Mouse (Mus musculus) megakaryocyte, embryonic 14.5 days (primary cell): ENCODE results near the gene Qprt.

Experiments
- FLI1 ChIP-seq: IDR thresholded peaks from 2 replicates; pipeline ENCODE4 v1.6.1; 2012; ENCODE audit warnings: low read length, inconsistent platforms, mixed read lengths
- GATA1 ChIP-seq: IDR thresholded peaks from 3 replicates; pipeline ENCODE4 v1.6.1; 2012; ENCODE audit warnings: mixed read lengths, low read length, inconsistent platforms, borderline replicate concordance

DNA sequence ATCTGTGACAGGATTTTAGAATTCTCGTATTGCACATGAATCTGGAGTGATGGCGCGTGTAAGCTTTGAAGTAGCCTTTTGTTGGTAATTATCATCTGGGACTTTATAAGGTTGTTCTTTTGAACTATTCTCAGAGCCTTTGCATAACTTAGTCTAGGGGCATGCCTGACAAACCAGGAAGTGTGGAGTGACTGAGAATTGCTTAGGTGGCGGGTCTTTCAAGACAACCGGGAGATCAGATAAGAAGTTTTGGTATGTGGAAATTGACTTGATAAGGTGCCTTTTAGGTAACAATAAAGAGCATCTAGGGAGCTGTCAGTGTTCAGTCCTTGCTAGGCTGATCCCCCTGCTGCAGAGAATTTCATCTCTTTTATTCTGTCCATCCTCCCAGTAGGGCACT lies 44.5 kb upstream of the Qprt start:
- TF ChIP-seq GATA1: no peak
- no peak for TF ChIP-seq FLI1
